Mouse (Mus musculus): ENCODE data around the gene Rapgef6.

The Rapgef6 gene

DNA sequence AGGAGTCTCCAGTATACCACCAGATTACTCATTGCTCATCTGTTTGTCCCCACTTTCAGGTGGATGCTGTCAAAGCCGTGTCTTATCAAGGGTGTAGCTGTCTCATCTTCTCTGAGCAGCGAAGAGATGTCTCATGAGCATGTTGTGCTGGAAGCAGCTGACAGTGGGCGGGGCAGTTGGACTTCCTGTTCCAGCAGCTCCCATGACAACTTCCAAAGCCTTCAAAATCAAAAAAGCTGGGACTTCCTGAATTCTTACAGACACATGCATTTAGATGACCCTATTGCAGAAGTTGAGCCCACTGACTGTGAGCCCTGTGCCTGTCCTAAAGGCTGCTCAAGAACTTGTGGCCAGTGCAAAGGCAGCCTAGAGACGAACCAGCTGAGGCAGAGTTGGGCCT is 168.5 kb downstream of the Rapgef6 start:
- DNase-seq (ENCODE audit: low read depth, low spot score), result peak; percentile 44

DNA sequence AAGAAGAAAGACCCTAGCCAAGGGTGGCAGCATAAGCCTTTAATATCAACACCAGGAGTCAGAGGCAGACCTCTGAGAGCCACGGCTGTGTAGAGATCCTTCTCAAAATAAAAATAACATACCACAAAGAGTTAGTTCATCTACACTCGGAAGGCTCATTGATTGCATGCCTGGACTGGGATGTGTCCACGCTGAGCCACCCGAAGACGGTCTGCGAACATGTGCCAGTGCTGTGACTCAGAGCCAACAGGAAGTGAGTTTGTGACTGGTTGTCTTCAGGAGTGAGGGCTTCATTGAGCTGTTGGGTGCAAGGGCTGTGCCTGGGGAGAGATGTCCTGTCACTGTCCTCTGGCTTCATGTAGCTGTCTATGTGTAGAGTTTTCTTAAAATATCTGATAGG is 171.0 kb downstream of the Rapgef6 start:
- no peak for DNase-seq (ENCODE audit: low read depth, low spot score)

DNA sequence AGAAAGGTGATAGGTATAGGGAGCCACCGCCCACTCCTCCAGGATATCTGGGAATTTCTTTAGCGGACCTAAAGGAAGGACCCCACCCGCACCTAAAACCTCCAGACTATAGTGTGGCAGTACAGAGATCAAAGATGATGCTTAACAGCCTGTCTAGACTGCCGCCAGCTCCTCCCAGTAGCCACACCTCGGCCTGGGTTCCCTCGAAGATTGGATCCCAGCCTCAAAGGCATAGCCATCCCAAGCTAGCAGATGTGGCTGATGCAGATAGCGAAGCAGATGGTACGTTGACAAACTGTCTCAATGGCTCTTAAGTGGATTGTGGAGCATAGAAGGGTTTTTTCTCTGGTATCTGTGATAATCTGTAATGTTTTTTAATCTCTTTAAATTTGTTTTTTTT is 171.6 kb downstream of the Rapgef6 start:
- DNase-seq (ENCODE audit: low read depth, low spot score), result no peak

DNA sequence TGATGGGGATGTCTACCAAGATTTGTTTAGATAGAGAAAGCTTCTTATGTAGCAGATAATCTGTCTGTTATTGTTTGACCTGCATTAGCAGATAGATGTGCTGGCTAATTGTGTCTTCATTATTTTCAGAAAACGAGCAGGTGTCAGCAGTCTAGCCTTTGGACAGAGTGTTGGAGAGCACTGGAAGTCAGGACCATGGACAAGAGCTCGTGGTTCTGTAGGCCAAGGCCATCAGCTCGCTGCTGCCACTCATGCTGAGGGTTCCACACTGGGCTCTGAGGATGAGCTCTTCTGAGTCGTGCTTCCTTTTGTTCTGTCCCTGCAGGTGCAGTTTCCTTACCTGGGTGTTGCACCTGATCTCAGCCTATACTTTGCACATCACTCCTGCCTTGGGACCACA is 173.3 kb downstream of the Rapgef6 start:
- no peak for DNase-seq (ENCODE audit: low read depth, low spot score)

DNA sequence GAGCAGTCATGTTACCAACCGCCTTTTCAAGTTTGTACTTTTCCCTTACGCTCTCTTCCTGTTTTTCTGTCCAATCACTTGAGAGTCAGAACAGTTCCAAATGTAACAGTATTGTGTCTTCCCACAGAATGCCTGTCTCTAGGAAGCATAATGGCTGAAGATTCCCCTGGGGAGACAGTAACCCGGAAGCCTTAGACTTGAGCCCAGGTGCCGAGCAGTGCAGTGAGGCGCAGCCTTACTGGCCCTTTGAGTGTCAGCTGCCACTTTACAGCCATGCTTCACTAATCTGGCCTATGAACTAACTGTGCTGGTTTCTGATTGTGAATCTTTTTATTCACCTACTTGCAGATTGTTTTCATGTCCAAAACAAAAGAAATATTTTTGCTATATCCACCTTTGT is 175.0 kb downstream of the Rapgef6 start:
- DNase-seq (ENCODE audit: low read depth, low spot score), result no peak

DNA sequence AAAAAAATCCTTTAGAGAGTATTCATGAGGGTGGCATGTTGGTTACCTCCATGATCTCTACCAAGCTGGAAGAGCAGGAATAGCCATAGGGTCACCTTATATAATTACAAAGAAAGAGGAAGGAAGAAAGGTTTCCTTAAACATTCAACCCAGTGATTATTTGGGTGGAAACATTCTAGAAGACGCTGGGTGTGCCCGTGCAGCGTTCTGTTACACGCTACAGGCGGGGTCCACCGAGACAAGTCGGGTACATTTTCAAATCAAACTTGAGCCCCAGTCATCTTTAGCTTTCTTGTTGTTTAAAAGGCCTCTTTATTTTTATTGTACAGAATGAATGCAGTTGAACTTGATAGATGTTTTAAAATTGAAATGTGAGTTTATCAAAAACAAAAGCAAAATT is 176.0 kb downstream of the Rapgef6 start:
- no peak for DNase-seq (ENCODE audit: low read depth, low spot score)

DNA sequence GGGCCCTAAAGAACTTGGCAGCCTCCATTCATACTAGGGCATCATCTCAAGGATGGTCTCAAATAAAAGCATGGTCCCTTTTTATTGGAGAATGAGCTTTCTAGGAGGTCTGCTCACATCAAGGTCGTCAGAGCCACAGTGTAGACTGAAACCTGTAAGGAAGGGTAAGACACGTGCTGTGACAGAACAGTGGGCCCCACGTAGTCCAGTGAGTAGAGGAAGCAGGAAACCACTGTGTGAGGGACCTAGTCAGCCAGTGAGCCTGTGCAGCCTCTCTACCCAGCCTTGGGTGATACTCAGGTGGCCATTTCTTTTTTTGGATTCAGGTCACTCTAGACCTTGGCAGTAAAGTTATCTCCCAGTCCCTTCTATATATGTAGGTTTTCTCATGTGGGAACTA is 177.3 kb downstream of the Rapgef6 start:
- DNase-seq (ENCODE audit: low read depth, low spot score), result no peak

DNA sequence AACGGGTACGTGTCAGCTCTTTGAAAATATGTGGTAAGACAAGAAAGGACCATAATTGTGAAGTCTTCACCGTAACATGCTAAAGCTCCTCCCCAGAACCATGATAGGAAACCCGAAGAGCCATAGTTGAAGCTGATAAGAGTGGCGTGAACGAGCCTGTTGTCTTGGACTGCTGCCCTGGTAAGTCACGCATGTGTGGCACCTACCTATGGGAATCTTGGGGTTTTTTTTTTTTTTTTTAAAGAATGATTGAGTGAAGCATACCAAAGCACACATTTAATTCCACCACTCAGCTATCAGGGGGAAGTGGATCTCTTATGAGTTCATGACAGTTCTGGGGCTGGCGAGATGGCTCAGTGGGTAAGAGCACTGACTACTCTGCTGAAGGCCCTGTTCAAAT is 179.2 kb downstream of the Rapgef6 start:
- no peak for DNase-seq (ENCODE audit: low read depth, low spot score)

DNA sequence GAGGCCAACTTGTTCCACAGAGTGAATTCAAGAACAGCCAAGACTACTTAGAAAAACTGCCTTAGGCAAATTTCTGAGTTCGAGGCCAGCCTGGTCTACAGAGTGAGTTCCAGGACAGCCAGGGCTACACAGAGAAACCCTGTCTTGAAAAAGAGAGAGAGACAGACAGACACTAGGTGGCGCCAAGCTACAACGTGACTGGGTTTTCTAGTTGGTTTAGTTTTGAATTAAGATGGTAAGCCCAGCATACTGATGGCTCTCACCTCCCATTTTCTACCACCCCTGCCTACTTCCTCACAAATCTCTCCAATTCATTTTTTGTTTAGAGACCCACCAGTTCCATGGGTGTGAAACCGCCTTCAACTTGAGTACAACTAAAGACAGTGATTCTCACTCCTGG is 180.7 kb downstream of the Rapgef6 start:
- peak; percentile 38 for DNase-seq (ENCODE audit: low read depth, low spot score)

DNA sequence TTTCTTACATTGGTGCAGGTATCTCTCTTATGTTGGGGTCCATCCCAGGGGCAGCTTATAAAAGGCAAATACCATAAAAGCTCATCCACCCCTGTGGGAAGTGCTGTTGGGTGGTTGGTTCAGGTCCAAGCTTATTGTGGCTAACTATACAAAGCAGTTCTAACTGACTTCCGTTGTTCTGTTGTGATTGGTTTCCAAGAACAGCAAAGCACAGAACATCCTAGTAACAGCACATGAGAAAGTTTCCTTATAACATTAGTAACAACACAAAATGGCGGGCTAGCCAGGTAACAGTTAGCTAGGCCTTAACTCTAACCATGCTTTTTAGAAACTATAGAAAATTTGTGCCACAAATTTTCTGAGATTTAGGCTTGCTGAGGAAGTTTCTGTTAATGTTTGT is 185.5 kb downstream of the Rapgef6 start:
- no peak for DNase-seq (ENCODE audit: low read depth, low spot score)

DNA sequence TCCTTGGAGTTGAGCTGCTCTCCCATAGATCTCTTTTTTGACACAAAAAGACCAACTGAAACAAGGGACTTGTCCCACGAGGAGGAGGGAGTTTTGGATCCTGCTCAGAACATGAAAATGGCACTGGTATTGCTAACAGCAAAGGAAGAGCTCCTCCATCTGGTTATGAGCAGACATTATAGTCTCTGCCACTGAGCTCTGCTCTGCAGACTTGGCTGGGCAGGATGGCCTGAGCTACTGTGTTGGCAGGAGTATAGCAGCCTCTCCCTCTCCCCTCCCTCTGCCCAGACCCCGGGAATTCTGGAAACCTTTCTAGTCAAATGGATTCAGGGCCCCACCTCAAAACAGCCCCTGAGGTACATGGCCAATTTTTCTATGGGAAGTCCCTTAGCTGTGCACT is 187.0 kb downstream of the Rapgef6 start:
- DNase-seq (ENCODE audit: low read depth, low spot score), result no peak

DNA sequence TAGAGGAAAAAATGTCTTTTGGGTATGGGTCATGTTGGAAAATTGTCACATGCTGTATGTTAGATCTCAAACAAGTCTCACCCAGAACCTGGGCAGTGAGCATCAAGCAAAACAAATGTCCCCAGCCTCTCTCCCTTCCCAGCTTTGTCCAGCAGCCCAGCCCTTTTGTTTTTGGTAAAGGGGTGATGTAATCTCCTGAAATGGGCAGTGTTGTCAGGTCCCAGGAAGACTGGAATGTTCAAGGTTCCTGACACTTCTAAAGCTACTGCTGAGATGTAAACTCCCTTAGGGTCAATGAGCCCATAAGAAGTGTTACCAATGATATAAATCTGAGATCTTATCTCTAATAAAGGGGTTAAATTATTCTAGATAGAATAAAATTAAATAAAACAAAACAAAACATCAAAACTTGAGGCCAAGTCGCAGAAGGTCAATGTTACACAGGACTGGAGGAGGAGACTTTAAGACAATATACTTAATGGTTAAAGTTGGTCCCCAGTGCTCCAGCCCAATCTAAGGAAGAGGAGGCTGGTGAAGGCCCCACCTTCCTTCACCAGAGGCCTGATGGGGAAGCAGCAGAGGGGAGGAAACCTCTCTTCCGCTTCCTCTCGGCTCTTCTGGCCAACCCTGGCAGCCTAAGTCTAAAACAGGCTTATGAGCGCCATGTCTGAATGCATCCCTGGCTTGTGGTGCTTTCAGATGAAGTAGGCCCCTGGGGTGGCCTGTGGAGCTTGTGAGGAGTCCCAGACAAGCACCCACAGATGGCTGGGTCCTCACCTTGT is 188.1 kb downstream of the Rapgef6 start:
- no peak for DNase-seq (ENCODE audit: low read depth, low spot score)

DNA sequence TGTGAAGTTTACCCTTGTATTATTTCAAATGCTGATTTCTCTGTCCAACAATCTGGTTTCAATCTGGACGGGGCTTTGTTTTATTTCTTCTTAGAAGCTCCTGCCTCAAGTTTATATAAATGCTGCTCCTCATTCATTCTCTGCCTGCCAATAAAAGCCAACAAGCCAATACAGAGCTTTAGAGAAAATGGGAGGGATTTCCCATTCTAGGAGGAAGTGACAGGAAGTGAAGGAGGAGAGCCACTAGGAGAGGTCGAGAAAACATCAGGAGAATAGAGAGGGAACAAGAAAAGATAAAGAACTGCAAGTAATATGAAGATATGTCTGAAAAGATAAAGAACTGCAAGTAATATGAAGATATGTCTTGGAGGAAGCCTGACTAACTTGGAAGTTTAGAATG is 190.2 kb downstream of the Rapgef6 start:
- DNase-seq (ENCODE audit: low read depth, low spot score), result no peak

DNA sequence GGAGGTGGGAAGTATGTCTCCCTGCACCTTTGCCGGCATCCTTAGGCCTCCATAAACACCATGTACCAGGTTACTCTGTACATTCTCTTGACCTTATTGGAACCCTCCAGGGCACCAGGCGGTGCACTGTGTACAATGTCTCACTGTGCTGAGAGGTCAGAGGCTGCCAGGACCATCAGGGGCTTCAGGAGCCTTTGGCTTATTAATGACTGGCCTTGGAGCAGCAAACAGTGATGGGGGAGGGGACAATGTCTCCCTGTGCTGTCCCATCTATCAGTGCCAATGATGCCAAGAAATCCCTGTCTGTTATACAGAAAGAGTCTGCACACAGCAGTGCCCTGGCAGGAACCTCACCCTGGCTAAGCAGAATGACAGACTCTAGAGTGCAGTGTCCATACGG is 195.2 kb downstream of the Rapgef6 start:
- no peak for DNase-seq (ENCODE audit: low read depth, low spot score)

DNA sequence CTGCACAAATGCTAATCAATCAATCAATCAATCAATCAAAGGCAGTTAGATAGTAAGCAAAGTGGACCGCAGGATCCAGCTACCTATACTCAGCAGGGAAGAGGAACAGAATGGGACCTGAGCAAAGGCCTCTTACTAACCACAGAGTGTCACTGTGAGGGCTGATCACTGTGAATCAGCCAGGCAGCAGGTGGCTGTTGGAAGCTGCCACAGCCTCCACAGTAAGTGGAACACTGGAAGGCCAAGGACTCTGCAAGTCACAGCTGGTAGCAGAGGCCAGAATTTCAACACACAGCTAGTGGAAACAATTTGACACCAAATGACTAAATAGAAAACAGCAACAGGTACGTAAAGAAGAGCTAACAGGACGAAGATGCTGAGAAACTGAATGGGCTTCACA is 196.0 kb downstream of the Rapgef6 start:
- DNase-seq (ENCODE audit: low read depth, low spot score), result no peak

DNA sequence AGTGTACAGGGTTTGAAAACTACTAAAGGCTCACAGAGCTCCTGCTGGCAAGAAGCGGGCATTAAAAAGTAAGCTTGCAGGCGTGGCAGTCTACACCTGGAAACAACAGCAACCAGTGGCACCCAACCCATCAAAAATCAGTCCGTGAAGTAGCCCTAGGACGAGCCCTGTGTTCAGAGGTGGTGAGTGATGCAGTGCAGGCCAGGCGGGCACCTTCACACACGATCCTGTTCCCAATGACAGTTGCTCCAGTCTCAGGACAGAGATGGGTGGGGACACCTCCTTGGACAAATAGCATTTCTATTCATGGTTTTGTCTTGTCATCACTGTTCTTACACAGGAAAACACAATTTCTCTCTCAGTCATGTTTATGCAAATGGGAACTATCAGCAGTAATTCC is 199.4 kb downstream of the Rapgef6 start:
- no peak for DNase-seq (ENCODE audit: low read depth, low spot score)

DNA sequence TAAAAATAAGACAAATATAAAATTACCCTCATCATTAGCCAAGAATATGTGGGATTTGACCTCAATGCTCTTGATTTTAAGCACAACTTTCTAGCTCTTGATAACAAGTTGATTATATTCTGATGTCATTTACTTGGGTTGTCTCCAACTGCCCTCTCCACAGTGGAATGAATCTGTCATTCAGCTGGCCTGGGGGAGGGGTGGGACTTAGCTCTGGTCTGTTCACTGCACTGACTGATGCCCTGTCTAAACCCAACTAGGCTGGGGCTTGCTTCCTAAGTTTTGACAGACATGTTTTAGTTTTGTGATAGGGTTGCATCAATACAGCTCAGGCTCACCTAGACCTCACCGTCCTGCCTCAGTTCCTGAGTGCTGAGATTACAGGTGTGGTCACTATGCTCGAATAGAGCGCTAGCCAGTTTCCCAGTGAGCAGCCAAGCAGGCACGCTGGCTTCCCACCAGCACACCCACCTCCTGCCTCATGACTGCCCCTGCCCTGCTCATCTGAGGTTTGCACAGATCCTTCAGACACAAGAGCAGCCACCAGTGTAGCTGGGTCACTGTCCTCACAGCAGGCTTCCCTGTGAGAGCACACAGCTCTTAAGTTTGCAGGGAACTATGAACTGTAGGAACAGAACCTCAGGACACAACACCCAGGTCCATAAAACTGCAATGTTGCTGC is 201.8 kb downstream of the Rapgef6 start:
- no peak for DNase-seq (ENCODE audit: low read depth, low spot score)

DNA sequence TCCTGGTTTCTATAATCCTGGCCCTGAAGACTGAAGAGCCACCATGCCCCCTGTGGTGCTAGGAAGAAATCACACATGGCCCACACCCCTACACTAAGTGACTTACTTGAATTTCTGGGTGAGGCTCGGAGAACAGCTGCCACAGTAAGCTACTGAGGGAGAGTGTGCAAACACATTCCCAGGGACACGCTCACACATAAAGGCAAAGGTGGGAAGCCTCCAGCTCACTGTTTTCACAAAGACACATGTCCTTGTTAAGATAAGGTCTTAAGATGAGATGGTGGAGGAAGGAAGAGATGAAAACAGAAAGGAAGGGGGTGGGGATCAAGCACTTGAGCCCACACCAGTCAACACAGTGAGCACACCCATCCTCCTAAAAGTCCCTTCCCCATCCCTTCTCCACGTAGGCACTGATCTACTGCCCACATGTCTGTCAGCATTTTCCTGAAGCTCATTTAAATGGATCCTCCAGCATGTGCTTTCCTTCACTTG is 204.0 kb downstream of the Rapgef6 start:
- no peak for DNase-seq (ENCODE audit: low read depth, low spot score)

DNA sequence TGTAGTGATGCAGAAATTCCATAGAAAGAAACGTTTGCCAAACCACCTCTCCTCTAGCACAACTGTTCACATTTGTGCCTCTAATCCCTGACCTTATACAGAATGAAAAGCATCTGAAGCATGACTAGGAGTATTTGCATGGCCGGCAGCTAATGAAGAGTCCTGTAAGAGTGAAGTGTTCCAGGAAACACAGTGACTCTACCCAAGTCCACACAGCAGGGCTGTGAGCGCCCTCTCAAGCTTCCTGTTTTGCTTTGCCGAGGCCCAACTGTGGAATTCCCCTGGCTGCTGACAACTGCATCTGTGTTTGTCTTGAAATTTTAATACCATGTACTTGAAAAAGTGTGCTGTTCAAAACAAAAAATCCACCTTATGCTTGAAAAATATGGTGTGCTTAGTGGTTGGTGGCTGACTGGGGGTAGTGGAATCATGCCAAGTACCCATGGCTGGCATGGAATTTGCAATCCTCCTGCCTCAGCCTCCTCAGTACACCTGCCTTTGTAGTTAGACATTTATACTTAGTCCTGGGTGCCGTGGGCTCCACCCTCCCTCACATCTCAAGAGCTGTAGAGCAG is 204.8 kb downstream of the Rapgef6 start:
- peak; percentile 43 for DNase-seq (ENCODE audit: low read depth, low spot score)

DNA sequence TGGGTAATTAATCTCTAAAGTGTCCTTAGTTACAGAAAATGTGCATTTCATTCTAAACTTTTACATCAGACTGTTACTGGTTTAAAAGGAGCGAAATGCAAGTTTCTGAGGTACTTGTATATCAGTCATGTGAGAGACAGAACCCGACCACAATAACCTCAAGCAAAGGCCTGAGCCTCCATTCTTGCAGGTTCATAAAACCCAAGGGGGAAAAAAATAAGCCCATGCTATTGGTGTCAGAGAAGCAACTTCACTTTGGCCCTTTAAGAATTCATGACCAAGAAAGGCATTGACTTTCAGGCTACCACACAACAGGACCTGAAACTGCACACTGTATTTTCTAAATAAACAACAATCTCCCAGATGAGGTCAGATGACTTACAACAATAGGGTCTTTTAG is 205.7 kb downstream of the Rapgef6 start:
- no peak for DNase-seq (ENCODE audit: low read depth, low spot score)

DNA sequence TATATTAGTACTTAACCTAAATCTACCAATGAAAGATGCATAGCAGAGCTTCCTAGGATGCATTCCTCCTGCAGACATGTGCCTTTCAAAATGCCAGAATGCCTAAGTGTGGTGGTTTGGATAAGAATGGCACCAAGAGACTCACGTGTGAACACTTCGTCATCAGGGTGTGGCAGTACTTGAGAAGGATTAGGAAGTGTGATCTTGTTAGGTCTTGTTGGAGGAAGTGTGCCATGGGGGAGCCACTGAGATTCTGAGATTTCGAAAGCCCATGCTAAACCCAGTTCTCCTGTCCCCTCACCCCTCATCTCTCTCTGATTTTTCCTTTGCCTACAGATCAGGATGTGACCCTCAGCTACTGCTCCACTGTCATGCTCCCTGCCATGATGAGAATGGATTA is 206.7 kb downstream of the Rapgef6 start:
- no peak for DNase-seq (ENCODE audit: low read depth, low spot score)

DNA sequence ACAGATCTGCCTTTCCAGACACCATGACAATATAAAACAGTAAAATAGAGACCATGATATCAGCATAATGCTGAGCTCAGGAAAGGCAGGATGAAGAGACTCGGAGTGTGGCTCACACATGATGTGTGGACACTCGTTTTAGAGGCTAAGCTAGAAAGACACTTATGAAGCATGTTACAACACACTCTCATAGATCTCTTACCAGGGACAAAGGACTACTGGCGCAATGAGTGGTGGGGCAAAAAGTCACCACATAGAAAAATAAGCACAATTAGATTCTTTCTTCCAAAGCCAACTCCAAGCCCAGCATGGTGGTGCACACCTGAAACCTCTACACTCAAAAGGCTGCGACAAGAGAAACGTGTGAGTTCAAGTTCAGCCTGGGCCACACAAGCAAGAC is 208.3 kb downstream of the Rapgef6 start:
- no peak for DNase-seq (ENCODE audit: low read depth, low spot score)

DNA sequence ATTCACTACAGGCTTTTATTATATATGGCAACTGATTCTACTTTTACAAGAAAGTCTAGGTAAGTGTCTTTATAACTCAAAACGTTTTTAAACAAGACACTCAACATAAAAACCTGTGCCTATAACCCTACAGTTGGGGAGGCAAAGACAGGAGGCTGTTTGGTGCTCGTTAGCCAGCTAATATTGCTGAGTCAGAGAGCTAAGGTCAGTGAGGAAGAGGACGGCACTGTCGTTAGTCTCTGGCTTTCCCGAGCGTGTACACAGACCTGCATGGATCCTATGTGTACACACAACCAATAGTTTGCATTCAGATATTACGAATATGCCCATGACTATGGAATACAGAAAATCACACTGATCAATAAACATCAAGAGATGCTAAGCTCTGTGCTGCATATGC is 208.7 kb downstream of the Rapgef6 start:
- no peak for DNase-seq (ENCODE audit: low read depth, low spot score)

All from skeletal muscle tissue, adult 2 months (tissue).